Comparison of ENCODE assay signal across 24 mouse cellular contexts in genomic region chr3:146211141-146211747, GRCm38 (mm10). TPM values are rescaled to one million over a fixed set of nuclear protein-coding genes. Genes with fewer than 3 reads are reported as not detected.
DNase-seq lines count a peak whose midpoint lies in the region; ATAC-seq lines count a peak whose summit lies in the region.
"Had no signal": no experiment of that assay in that cellular context is flagged by ENCODE, and none has a peak within 500 bp of the region (broad histone marks: within the 10 kb centered on the region; RNA-seq: fewer than 3 reads in every experiment).

No protein-coding gene starts in this region.

- H3K4me1 ChIP-seq in kidney, embryonic 15.5 days: no peaks in the 10 kb centered on the region
- no peaks in the 10 kb centered on the region for H3K4me1 ChIP-seq in neural tube, embryonic 11.5 days (ENCODE audit: control insufficient read depth, insufficient read depth, low read length)
- no peaks in the 10 kb centered on the region for H3K4me1 ChIP-seq in neural tube, embryonic 15.5 days
- H3K4me1 ChIP-seq in hindbrain, embryonic 11.5 days (replicated peaks; ENCODE audit: control insufficient read depth, insufficient read depth, low read length): no peaks in the 10 kb centered on the region
- H3K4me1 ChIP-seq in midbrain, embryonic 16.5 days (ENCODE audit: control insufficient read depth, insufficient read depth, low read length): no peaks in the 10 kb centered on the region
- H3K4me1 ChIP-seq: embryonic facial prominence, embryonic 12.5 days; forebrain, embryonic 13.5 days; forebrain, embryonic 15.5 days had no signal

- H3K27me3 ChIP-seq in kidney, embryonic 15.5 days: no peaks in the 10 kb centered on the region
- no peaks in the 10 kb centered on the region for H3K27me3 ChIP-seq in neural tube, embryonic 11.5 days (ENCODE audit: control insufficient read depth, insufficient read depth, low read length)
- no peaks in the 10 kb centered on the region for H3K27me3 ChIP-seq in neural tube, embryonic 15.5 days (replicated peaks)
- no peaks in the 10 kb centered on the region for H3K27me3 ChIP-seq in hindbrain, embryonic 11.5 days (ENCODE audit: control insufficient read depth, insufficient read depth, low read length)
- H3K27me3 ChIP-seq in midbrain, embryonic 16.5 days (ENCODE audit: control insufficient read depth, insufficient read depth, low read depth, low read length): no peaks in the 10 kb centered on the region
- H3K27me3 ChIP-seq: embryonic facial prominence, embryonic 12.5 days; forebrain, embryonic 13.5 days; forebrain, embryonic 15.5 days; Patski had no signal

- no peak for ATAC-seq in kidney, embryonic 15.5 days (replicated peaks; ENCODE audit: low FRiP score)
- ATAC-seq in neural tube, embryonic 11.5 days (ENCODE audit: insufficient read depth, low FRiP score, low TSS enrichment): no peak
- ATAC-seq in neural tube, embryonic 15.5 days (ENCODE audit: low FRiP score): no peak
- 0 out of 2 replicates have a peak, but pooled peaks have one; percentile 36 for ATAC-seq in common myeloid progenitor, adult 5-6 weeks (replicated peaks; ENCODE audit: low read depth, poor library complexity, severe bottlenecking)
- ATAC-seq in hindbrain, embryonic 11.5 days (ENCODE audit: low FRiP score): no peak
- ATAC-seq in midbrain, embryonic 16.5 days: no peak
- ATAC-seq: activated CD4-positive, CD25-positive, alpha-beta regulatory T cell, adult 4 months; forebrain, embryonic 13.5 days; forebrain, embryonic 15.5 days; forebrain, postnatal 0 days; Patski had no signal

- 85% methylated on average over 4 of the region's 4 CpGs for WGBS in kidney, embryonic 15.5 days
- 90% methylated on average over 4 of the region's 4 CpGs for WGBS in neural tube, embryonic 11.5 days
- 90% methylated on average over 4 of the region's 4 CpGs for WGBS in neural tube, embryonic 15.5 days
- WGBS in hindbrain, embryonic 11.5 days: 96% methylated on average over 4 of the region's 4 CpGs
- 91% methylated on average over 4 of the region's 4 CpGs for WGBS in midbrain, embryonic 16.5 days

- no peak overlapping the region for H3K4me2 ChIP-seq in kidney, embryonic 15.5 days
- no peak overlapping the region for H3K4me2 ChIP-seq in neural tube, embryonic 11.5 days (ENCODE audit: low read depth)
- H3K4me2 ChIP-seq in neural tube, embryonic 15.5 days: no peak overlapping the region
- no peak overlapping the region for H3K4me2 ChIP-seq in hindbrain, embryonic 11.5 days (replicated peaks; ENCODE audit: low read depth, low read length)
- H3K4me2 ChIP-seq in midbrain, embryonic 16.5 days (ENCODE audit: low read length): no peak overlapping the region
- H3K4me2 ChIP-seq: embryonic facial prominence, embryonic 12.5 days; forebrain, embryonic 13.5 days; forebrain, embryonic 15.5 days had no signal

- no peaks in the 10 kb centered on the region for H3K9me3 ChIP-seq in kidney, embryonic 15.5 days (replicated peaks)
- H3K9me3 ChIP-seq in neural tube, embryonic 11.5 days (ENCODE audit: control insufficient read depth, low read length): no peaks in the 10 kb centered on the region
- no peaks in the 10 kb centered on the region for H3K9me3 ChIP-seq in neural tube, embryonic 15.5 days (replicated peaks)
- no peaks in the 10 kb centered on the region for H3K9me3 ChIP-seq in hindbrain, embryonic 11.5 days (ENCODE audit: control insufficient read depth, low read length)
- no peaks in the 10 kb centered on the region for H3K9me3 ChIP-seq in midbrain, embryonic 16.5 days (replicated peaks; ENCODE audit: control insufficient read depth, low read length, poor library complexity, severe bottlenecking)
- H3K9me3 ChIP-seq: embryonic facial prominence, embryonic 10.5 days; embryonic facial prominence, embryonic 12.5 days; forebrain, embryonic 13.5 days; forebrain, embryonic 15.5 days; G1E had no signal

- no peak overlapping the region for H3K27ac ChIP-seq in kidney, embryonic 15.5 days
- H3K27ac ChIP-seq in neural tube, embryonic 11.5 days (ENCODE audit: low read depth, low read length): no peak overlapping the region
- H3K27ac ChIP-seq in neural tube, embryonic 15.5 days (replicated peaks): no peak overlapping the region
- no peak overlapping the region for H3K27ac ChIP-seq in hindbrain, embryonic 11.5 days (ENCODE audit: low read depth, low read length)
- no peak overlapping the region for H3K27ac ChIP-seq in midbrain, embryonic 16.5 days (ENCODE audit: low read length)
- H3K27ac ChIP-seq: embryonic facial prominence, embryonic 10.5 days; embryonic facial prominence, embryonic 12.5 days; forebrain, embryonic 13.5 days; forebrain, embryonic 15.5 days had no signal

- no peaks in the 10 kb centered on the region for H3K36me3 ChIP-seq in kidney, embryonic 15.5 days
- no peaks in the 10 kb centered on the region for H3K36me3 ChIP-seq in neural tube, embryonic 11.5 days (ENCODE audit: control insufficient read depth, insufficient read depth, low read length)
- no peaks in the 10 kb centered on the region for H3K36me3 ChIP-seq in neural tube, embryonic 15.5 days
- no peaks in the 10 kb centered on the region for H3K36me3 ChIP-seq in hindbrain, embryonic 11.5 days (ENCODE audit: control insufficient read depth, insufficient read depth, low read length)
- no peaks in the 10 kb centered on the region for H3K36me3 ChIP-seq in midbrain, embryonic 16.5 days (ENCODE audit: control insufficient read depth, insufficient read depth, low read length)
- H3K36me3 ChIP-seq: embryonic facial prominence, embryonic 10.5 days; embryonic facial prominence, embryonic 12.5 days; forebrain, embryonic 15.5 days; G1E had no signal

- no peak overlapping the region for H3K4me3 ChIP-seq in kidney, embryonic 15.5 days (replicated peaks)
- no peak overlapping the region for H3K4me3 ChIP-seq in neural tube, embryonic 11.5 days (ENCODE audit: low read depth, low read length)
- H3K4me3 ChIP-seq in neural tube, embryonic 15.5 days (replicated peaks): no peak overlapping the region
- H3K4me3 ChIP-seq in hindbrain, embryonic 11.5 days (ENCODE audit: low read depth, low read length): no peak overlapping the region
- H3K4me3 ChIP-seq in midbrain, embryonic 16.5 days (ENCODE audit: low read depth, low read length): no peak overlapping the region
- H3K4me3 ChIP-seq: embryonic facial prominence, embryonic 10.5 days; embryonic facial prominence, embryonic 12.5 days; forebrain, embryonic 13.5 days; forebrain, embryonic 15.5 days had no signal

- no peak overlapping the region for H3K9ac ChIP-seq in kidney, embryonic 15.5 days
- no peak overlapping the region for H3K9ac ChIP-seq in neural tube, embryonic 11.5 days (ENCODE audit: low read length)
- no peak overlapping the region for H3K9ac ChIP-seq in neural tube, embryonic 15.5 days (replicated peaks)
- no peak overlapping the region for H3K9ac ChIP-seq in hindbrain, embryonic 11.5 days (ENCODE audit: low read depth, low read length)
- H3K9ac ChIP-seq in midbrain, embryonic 16.5 days (ENCODE audit: low read depth, low read length): no peak overlapping the region
- H3K9ac ChIP-seq: embryonic facial prominence, embryonic 12.5 days; forebrain, embryonic 13.5 days; forebrain, embryonic 15.5 days; forebrain, postnatal 0 days had no signal

- DNase-seq in kidney, adult 9 months: peak; percentile 64
- peak; percentile 2 for DNase-seq in neural tube, embryonic 11.5 days (ENCODE audit: low spot score)
- no peak for DNase-seq in hindbrain, embryonic 11.5 days (ENCODE audit: low spot score)
- DNase-seq: adrenal gland, adult 8-10 months; adrenal gland, postnatal 14 days; adrenal gland, postnatal 36 days; cerebellum, adult 11-12 months; cerebellum, adult 2 months; cerebellum, adult 9-10 months; cerebellum, postnatal 14 days; cerebellum, postnatal 36 days; forebrain, postnatal 0 days had no signal

RNA-seq across cellular contexts. Expression of gene Lpar3, which starts 9.5 kb away (rescaled TPM):
- polyA plus RNA-seq in kidney, embryonic 15.5 days (2015; fragmentation: Nextera tagmentation; extraction: Ambion mirVana): 1.1 and 1.4 TPM in 2 replicates
- polyA plus RNA-seq in neural tube, embryonic 11.5 days (2014; fragmentation: Nextera tagmentation; extraction: Ambion mirVana): 1.4 and 2.4 TPM in 2 replicates
- 0.78 and 1.3 TPM in 2 replicates for polyA plus RNA-seq in neural tube, embryonic 15.5 days (2015; fragmentation: Nextera tagmentation; extraction: Ambion mirVana)
- total RNA-seq in common myeloid progenitor, adult 5-6 weeks (2017): not detected in 2 replicates
- polyA plus RNA-seq in hindbrain, embryonic 11.5 days (2014; fragmentation: Nextera tagmentation; extraction: Ambion mirVana): 1.4 and 1.5 TPM in 2 replicates
- 0.44 and 0.70 TPM in 2 replicates for polyA plus RNA-seq in midbrain, embryonic 16.5 days (2015; fragmentation: Nextera tagmentation; extraction: Ambion mirVana)
- total RNA-seq: adrenal gland, adult 18-20 months had no signal
- polyA plus RNA-seq: activated CD4-positive, CD25-positive, alpha-beta regulatory T cell, adult 4 months; G1E had no signal
